Mouse (Mus musculus) testis, postnatal 10 days (tissue): ENCODE data around the gene Cd247.
A peak's percentile ranks its signal among the peaks of the same experiment; 100 is the strongest.

ENCODE experiments used
- DNase-seq: peaks from one replicate; pipeline ENCODE4 v3.0.0; 2021; ENCODE audit warnings: low spot score

Gene Cd247

DNA sequence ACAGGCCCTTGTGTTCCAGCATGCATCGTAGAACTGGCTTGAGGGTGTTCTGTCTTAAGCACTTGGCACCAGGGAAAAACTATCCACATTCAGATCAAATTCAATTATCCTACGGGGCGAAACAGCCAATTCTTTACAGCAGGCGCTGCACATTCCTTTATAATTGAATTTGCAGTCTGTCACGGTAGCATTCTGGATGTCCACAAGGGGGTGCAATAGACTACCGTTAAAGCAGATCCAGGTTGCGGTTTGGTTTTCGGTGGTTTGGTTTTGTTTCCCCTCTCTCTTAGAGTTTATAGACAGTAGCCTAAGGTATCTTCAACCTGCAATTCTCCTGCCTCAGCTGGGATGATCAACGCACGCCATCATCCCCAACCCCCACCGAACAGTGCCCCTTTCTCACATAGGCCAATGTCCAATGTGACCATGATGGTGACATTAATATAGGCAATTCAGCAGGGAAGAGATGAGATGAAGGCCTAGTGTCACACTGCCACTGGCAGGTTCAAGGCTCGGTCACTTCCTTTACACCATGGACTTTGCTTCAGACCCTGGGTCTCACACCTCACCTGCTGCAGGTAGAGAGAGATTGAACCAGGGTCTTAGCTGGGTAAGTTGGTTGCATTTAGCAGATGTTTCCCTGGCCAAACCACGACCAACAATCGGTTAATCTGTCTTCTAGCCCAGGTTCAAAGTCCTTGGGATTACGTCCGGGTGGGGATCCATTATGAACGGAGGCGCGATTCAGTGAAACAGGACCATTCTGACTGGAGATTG, 12.8 kb upstream of the Cd247 start:
- no peak for DNase-seq

DNA sequence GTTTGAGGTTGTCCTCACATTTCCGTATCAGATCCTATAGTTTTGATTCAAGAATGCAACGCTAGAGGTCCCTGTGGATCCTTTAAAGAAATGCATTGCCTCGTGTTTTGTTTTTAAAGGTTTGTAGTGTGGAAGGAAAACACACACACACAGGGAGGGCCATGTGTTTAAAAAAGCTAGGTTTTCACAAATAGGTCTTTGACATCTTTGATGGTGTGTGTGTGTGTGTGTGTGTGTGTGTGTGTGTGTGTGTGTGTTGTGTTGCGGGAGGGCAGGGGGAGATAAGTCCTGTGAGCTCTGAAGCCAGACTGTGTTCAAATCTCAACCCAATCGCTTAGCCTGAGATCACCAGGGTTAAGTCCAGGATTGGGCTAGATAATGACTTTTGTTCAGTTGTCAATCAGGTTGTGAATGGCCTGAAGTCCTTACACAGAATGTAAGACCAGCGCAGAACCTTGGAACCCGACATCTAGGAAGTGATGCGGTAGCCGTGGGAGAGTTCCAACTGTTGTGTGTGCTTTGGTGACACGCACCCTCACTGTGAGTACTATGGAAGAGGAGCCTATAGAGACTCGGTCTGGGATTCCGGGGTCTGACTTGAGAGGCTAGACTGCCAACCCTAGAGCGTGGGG, 8.4 kb upstream of the Cd247 start:
- no peak for DNase-seq

DNA sequence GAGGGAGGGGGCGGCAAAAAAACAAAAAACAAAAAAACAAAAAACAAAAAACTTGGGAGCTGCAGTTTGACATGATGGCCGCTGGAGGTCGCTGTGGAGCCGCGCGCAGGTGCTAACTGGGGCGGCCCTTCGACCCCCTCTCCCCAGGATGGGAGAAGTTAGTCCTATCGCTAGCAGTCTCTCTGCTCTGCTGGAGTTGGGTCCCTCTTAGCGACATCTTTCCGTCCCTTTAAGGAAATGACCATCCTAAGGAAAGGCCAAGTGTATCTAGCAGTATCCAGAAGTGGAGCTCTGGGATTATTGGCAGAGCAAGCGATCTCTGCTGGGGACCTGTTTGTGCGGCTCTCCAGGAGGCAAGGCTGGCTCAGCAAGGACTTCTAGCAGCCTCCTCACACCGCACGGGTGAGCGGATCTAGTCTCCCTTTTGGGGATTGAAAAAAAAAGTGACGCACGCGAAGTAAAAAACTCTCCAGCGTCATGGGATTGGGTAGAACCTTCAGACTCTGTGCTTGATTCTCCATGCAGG, 7.8 kb upstream of the Cd247 start:
- peak; percentile 69 for DNase-seq

DNA sequence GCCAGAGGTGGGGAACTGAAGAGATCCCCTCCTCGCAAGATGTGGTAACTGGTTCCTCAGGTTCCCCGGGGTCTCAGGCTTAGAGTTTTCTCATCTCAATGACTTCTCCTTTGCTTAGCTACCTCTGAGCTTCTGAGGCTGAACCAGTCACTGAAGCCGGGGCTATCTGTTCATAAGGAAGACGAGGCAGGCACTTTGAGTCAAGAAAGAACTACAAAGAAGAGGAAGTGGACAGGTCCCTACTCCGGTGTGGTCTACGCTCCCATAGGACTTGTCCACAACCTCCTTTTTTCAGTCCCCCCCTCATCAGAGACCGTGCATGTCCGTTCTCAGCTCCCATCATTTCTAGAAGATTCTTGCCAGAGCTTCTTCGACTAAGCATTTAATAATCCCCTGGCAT, 7.1 kb upstream of the Cd247 start:
- no peak for DNase-seq

DNA sequence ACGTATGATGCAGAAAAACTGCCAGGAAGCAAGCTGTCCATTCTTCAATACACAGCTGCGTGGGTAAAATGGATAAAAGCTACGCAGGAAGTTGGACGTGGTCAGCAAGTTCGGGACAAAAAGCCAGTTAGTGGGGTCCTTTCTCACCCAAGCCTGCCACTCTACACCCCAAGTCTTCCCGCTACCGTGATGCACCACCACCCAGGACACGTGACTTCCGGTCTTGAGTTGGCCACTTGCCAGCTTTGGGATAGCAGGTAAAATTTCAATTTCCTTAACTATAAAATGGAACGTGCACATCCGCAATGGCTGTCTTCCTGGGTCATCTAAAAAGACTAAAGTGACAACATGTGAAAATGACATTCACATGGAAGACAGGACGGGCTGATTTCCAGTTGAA, 6.6 kb upstream of the Cd247 start:
- no peak for DNase-seq

DNA sequence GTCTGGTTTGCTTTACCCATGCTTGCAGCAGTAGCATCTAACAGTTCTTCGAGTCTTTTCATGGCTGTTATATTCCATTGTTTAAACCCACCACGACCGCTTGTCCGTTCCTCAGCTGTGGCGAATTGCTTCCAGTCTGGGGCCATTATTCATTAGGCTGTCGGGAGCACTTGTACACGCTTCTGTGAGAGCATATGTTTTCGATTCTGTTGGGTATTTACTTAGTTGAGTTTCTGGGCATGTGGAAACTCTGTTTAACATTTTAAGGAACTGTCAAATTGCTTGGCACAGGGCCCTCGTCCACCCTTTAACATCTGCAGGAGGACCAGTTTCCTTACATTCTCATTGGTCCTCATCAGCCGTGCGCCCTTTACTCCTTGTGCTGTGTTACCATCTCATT, 2.2 kb upstream of the Cd247 start:
- DNase-seq, result no peak

DNA sequence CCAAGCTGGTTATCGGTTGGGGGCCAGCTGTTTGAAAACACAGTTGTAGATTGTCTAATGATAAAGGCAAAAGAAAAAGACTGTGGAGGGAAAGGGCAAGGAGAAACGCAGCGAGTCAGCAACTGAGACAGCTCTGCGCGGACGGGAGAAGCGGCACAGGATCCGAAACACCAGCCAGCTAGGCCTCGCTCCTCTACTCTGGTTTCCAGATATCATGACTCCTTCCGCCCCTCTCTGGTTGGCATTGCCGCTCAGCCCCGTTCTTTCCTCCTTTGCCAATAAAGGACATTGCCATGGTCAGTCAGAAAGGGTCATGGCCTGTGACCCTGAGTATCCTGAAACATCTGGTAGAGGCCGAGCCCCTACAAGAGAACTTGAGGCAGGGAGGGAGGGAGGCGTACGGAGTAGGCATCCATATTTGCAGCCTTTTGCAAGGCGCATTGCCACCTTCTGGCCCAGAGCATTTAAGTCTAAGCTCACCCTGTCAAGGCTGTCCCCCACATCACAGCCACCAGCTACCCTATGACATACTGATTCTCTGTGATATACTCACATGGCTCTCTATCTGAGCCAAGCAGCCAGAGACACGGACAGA, 682 bp downstream of the Cd247 start:
- DNase-seq, result no peak

DNA sequence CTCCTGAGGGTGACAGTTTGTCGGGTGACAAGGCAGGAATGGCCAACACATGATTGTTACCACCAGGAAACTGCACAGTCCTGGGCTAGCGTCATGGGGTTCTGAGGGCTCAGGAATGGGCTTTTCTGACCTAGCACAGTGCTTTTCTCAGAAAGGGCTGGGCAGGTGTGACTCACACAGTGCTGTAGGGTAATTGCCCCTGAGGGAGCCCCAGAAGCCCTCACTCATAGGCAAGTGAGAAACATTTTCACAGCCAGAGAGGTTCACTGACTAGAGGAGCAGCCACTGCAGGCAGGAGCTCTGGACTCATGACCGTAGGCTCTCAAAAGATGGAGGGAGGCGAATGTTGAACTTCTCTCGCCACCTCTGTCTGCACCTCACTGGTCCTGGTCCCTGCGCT, 1.5 kb downstream of the Cd247 start:
- no peak for DNase-seq

DNA sequence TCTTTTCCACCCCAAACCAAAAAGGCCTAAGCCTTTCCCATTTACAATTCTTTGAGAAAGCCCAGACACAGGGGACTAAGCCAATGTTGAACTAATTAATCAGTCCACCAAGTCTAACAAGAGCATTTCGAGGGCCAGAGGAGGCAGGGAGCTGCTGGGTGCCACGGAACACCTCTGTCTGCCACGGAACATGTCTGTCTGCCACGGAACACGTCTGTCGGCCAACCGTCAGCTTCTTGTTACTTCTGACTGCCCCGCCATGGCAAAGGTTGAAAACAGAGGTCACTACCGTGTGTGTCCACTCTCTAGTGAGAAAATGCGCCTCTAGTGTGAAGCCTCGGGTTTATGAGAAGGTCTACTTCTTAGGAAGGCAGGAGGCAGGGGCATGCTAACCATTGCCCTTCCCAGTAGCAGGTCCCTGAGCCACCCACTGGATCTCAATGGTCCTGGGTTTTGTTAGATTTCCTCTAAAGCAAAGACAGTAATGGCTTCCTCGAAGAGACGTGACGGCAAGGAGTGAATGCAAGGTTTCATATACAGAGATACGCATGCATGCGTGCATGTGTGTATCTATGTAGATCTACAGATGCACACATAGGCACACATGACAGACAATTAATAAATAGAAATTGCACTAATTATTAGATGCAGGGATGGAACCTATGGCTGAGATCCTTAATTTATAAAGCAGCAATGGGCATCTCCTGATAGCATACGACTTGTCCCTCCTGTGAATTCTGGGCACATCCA, 2.2 kb downstream of the Cd247 start:
- no peak for DNase-seq

DNA sequence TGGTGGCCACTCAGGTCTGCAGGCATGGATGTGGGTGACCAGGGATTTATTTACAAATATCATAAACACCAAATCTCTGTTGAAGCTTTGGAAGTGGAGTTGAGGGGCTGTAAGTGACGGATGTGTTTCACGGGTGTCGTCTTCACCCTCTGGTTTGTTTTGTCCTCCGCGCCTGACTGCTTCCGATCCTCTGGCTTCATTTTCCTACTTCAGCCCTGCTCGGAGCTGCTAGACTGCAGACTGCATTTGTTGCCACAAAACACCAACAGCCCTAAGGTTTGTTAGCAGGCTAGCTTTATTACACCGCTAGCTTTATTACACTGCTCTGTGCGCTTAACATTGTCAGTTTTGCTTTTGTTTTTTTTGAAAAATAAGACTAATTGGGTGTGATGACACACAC, 2.9 kb downstream of the Cd247 start:
- DNase-seq, result no peak

DNA sequence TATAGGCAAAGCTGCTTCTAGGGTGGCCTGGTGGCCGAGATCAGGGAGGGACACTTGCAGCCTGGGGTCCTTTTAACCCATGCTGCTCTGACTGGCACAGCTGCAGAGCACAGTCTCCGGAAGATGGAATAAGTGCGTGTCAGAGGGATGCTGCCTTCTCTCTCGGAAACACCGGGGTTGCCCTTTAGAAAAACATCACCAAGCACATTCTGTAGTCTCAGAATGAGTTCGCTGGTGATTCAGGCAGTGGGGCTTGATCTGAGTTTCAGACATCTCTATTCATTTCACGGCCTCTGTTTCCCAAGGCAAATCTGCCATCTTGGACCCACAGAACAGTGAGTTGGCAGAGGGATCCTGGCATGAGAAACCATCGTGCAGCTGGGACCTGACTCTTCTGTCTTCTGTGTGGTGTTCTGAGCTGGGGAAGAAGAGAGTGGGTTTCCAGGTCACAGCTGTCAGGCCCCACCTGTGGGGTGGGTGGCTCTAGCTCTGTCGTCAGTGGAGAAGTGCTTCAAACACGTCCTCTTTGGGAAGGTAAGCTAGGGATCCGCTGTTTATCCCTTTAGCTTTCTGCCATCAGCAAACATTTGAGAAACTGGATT, 13.3 kb downstream of the Cd247 start:
- DNase-seq, result no peak

DNA sequence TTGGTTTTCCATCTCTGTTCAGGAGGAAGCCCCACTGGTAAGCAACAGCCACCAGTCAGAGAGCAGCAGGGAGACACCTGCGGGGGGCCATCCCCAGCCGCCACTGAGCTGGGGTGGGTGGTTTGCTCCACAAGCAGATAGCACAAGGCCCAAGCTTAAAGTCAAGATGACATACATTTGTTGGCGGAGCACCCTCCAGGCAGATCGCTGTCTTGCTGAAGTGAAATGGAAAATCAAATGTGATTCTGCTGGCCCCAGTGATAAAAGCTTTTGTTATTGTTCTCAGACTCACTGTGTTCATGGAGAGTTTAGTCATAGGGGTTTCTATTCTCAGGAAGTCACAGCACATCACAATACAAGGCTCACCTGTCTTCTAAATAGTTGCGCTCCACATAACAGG, 14.6 kb downstream of the Cd247 start:
- no peak for DNase-seq

DNA sequence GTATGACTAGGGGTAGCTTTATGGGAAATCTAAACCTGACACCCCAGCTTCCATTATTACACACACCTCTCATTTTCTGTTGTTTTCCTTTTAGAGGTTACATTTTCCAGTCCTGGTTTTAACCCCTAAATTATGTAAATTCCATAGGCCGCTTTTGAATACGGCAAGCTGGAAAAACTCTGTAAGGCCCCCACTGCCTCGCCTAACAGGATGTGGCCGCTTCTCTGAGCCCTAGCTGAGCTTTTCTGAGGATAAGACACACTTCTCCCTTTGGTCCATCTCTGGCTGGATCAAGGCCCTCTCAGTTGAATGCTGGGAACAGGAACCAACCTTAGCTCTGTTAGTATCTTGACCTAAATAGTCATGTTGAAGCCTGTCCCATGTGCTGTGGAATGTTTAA, 15.7 kb downstream of the Cd247 start:
- DNase-seq, result no peak

DNA sequence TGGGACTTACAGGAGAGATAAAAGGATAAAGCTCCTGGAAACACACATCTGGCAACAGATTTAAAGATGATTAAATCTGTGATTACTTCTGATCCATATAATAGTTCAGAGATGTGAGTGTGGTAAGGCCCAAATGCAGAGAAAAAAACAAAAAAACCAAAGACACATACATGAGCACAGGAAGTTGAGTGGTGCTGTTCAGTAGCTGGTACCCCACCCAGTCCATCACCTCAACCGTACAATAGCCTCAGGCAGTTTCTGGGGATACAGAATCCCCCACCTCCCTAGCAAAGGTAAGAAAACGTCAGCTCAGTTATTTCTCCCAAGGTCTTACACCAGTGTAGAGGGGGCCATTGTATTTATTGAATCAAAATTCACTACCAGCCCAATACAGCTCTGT, 22.2 kb downstream of the Cd247 start:
- DNase-seq, result no peak

DNA sequence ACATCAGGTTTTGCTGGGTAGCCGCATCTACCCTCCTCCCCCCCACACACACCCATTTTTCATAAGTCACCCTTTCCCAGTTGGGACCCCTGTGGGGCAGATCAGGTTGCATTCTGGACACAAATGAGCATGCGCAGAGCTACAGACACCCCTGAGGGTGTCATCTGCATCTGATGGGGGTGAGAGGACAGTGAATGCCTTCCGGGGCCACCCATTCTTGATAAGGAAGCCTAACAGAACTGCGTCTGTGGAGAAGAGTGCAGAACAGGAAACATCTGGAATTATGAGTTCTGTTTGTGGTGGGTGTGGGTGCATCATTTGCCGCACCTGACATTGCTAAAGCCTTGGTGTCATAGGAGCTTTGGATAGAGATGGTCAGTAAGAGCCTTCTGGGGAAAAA, 22.7 kb downstream of the Cd247 start:
- DNase-seq, result no peak

DNA sequence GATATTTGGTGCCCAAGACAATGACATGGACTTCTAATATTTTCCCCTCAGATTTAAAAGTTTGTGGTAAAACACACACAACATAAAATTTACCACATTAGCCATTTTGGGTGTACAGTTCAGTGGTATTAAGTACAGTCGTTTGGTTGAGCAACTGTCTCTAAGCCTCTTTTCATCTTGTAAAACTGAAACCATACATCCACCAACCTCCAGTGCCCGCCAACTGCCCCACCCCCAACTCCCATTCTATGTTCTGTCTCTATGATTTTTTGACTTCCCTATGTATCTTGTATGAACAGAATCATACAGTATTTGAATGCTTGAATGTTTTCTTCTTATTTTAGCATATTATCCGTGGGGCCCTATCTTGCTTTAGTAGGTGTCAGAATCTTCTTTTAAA, 24.3 kb downstream of the Cd247 start:
- DNase-seq, result no peak

DNA sequence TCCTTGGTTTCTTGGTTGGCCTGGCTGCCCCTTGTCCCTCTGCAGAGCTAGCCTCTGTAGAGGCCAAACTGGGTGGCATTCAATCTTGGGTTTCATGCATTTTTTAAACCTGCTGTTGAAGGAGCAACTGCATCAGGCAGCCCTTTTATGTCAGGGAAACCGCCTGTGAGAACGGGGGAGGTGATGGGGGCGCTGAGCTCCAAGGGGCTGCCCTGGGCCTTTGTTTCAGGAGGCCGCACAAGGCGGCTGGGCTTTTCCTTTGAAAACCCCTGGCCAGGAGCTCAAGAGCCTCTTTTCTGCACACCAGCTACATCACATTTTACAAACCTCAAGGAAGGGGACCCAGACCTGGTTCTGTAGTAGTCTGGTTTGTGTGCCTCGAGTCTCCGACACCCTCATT, 25.6 kb downstream of the Cd247 start:
- no peak for DNase-seq

DNA sequence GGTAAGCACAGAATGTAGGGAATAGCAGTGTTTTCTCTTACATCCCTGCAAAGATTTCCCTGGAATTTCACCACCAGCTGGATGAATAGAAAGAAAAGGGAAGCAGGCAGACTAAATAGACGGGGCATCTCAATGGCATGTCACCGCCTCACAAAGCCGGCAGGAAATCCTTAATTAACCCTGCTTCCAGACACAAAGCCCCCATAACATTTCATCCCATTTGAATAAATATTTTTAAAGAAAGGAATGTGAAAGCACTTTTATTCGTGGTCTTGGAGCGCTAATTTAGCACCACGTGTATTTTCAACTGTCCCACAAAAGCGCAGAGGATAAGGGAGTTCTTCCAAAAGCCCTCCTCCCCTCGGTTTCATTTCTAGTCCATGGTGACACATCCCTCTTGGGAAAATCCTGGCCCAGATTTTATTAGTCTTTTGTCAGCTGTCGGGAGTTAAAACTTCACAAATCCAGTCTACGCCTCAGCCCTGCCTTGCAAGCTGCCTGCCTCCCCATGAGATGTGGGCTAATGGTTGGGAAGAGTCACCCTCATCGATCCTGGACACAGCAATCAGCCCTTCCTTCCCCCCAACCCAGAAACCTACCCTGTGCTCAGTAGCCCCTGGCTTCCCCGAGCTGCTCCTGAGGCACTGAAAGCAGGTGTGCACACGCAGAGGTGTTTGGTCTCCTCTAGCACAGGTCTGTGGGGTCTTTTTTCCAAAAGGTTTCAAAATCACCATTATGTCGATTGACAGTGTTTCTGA, 26.2 kb downstream of the Cd247 start:
- DNase-seq, result no peak

DNA sequence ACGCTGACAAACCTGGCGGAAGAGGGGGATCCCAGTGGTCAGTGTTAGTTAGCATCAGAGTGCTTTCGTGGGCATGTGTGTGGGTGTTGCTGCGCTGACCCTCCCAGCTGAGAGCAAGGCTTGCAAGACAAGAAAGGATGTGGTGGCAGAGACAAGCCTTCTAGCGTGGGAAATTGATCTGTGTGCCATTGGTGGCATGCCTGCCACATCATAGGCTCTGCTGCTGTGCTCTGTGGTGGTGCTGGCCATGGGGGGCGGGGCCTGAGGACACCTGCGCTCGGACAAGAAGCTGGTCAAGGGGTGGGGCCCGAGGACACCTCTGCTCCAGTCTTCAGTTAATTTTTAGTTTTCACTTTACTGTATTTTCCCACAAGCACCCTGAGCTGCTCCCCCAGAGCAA, 27.9 kb downstream of the Cd247 start:
- DNase-seq, result no peak

DNA sequence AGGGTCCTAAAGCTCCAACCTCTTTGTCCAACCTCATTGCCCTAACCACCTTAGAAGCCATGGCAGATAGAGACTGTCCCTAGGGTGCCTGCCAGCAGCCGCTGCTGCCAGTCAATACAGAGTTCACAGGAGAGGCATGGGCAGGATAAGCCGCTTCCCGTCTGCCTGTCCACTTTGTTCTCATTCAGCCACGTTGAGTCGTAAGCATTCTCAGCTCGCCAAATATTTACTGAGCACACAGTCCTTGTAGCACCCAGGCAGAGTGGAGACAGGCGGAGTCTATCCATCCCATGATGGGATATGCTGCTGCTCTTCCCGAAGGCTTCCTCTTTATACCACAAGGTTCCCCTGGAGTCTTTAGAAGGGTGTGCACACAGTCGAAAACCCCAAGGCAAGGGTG, 28.8 kb downstream of the Cd247 start:
- no peak for DNase-seq

DNA sequence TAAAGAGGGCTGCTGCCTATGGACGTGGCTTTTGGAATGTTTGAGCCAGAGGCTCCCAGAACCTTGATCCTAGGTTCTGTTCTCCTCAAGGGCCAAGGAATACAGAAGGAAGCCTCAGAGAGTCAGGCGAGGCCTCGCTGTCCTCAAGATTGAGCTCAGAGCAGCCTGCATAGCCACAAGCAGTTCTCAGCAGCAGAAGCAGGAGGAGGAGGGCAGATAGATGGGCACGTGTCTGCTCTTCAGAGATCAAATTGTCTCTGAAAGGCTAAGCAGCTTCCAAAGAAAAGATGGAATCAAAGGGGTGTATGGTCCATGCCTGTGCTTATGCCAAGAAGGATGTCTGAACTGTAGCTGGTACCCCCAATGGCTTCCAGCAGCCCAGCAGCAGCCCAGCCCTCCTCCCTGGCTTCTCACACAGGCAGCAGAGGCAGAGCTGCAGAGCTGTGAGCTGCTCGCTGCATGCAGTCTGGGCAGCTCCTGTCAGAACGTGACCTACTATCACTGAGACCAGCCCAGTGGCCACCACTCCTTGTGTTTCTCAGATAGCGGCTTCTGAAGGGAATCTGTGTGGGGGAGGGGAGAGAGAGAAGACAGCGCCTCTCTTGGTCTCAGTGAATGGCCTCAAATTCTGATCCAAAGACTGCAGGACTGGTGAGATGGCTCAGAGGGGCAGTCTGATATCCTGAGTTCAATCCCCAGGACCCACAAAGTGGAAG, 29.8 kb downstream of the Cd247 start:
- no peak for DNase-seq
